Comparison of ENCODE assay signal across 8 mouse cellular contexts in genomic region chr11:69758090-69758456, GRCm38 (mm10). TPM values are rescaled to one million over a fixed set of nuclear protein-coding genes. Genes with fewer than 3 reads are reported as not detected.
DNase-seq lines count a peak whose midpoint lies in the region; ATAC-seq lines count a peak whose summit lies in the region.

No protein-coding gene starts in this region.

- H3K27ac ChIP-seq in hindbrain, embryonic 11.5 days (ENCODE audit: low read depth, low read length): peak overlapping the region; percentile 96

- H3K4me3 ChIP-seq in hindbrain, embryonic 11.5 days (ENCODE audit: low read depth, low read length): peak overlapping the region; percentile 67

- H3K9ac ChIP-seq in hindbrain, embryonic 11.5 days (ENCODE audit: low read depth, low read length): peak overlapping the region; percentile 82

- H3K9me3 ChIP-seq in hindbrain, embryonic 11.5 days (ENCODE audit: control insufficient read depth, low read length): no peaks in the 10 kb centered on the region

- peaks cover 10% of the 10 kb centered on the region for H3K4me1 ChIP-seq in hindbrain, embryonic 11.5 days (replicated peaks; ENCODE audit: control insufficient read depth, insufficient read depth, low read length)

- peak overlapping the region; percentile 65 for H3K4me2 ChIP-seq in hindbrain, embryonic 11.5 days (replicated peaks; ENCODE audit: low read depth, low read length)

- no peaks in the 10 kb centered on the region for H3K27me3 ChIP-seq in hindbrain, embryonic 11.5 days (ENCODE audit: control insufficient read depth, insufficient read depth, low read length)

- peak; percentile 84 for DNase-seq in MEL-GATA-1-ER (ENCODE audit: extremely low read depth, low read depth)
- peak; percentile 97 for DNase-seq in cerebellum, adult 8-10 months
- peak; percentile 96 for DNase-seq in hindbrain, embryonic 11.5 days (ENCODE audit: low spot score)
- peak; percentile 95 to 98 for DNase-seq in layer of hippocampus, postnatal 10 days (ENCODE audit: low spot score in 2 of 2)
- peak; percentile 97 for DNase-seq in lung, postnatal 10 days
- peak; percentile 98 for DNase-seq in ovary, postnatal 36 days (ENCODE audit: low spot score)
- peak; percentile 97 for DNase-seq in thymus, postnatal 25 days

- peak; percentile 73 for ATAC-seq in frontal cortex, adult (ENCODE audit: low TSS enrichment)
- peak; percentile 86 for ATAC-seq in hindbrain, embryonic 11.5 days (ENCODE audit: low FRiP score)

- H3K36me3 ChIP-seq in hindbrain, embryonic 11.5 days (ENCODE audit: control insufficient read depth, insufficient read depth, low read length): no peaks in the 10 kb centered on the region

- under 1% methylated on average over 26 of the region's 26 CpGs for WGBS in hindbrain, embryonic 11.5 days

RNA-seq across cellular contexts. Expression of gene Polr2a, which starts 0.4 kb away (rescaled TPM):
- polyA plus RNA-seq in hindbrain, embryonic 11.5 days (2014; fragmentation: Nextera tagmentation; extraction: Ambion mirVana): 46.5 and 50.1 TPM in 2 replicates
- total RNA-seq in layer of hippocampus, postnatal 10 days (2021): 10 to 100 TPM; 55.6 to 59.4 TPM

RNA-seq across cellular contexts. Expression of gene Slc35g3, which starts 3.7 kb away (rescaled TPM):
- polyA plus RNA-seq in hindbrain, embryonic 11.5 days (2014; fragmentation: Nextera tagmentation; extraction: Ambion mirVana): 0.57 and 1.1 TPM in 2 replicates
- total RNA-seq in layer of hippocampus, postnatal 10 days (2021): under 1 TPM in 1 of 2 experiments, not detected in 1; 0.22 TPM

RNA-seq across cellular contexts. Expression of gene Zbtb4, which starts 7.6 kb away (rescaled TPM):
- polyA plus RNA-seq in hindbrain, embryonic 11.5 days (2014; fragmentation: Nextera tagmentation; extraction: Ambion mirVana): 1.3 and 1.7 TPM in 2 replicates
- 10 to 100 TPM; 69.7 to 72.8 TPM for total RNA-seq in layer of hippocampus, postnatal 10 days (2021)

RNA-seq across cellular contexts. Expression of gene Chrnb1, which starts 37.7 kb away (rescaled TPM):
- 1.2 and 1.5 TPM in 2 replicates for polyA plus RNA-seq in hindbrain, embryonic 11.5 days (2014; fragmentation: Nextera tagmentation; extraction: Ambion mirVana)
- total RNA-seq in layer of hippocampus, postnatal 10 days (2021): 1 to 10 TPM; 1.1 to 1.6 TPM

RNA-seq across cellular contexts. Expression of gene Fgf11, which starts 43.6 kb away (rescaled TPM):
- 2.2 and 2.8 TPM in 2 replicates for polyA plus RNA-seq in hindbrain, embryonic 11.5 days (2014; fragmentation: Nextera tagmentation; extraction: Ambion mirVana)
- 10 to 100 TPM; 26.8 to 26.9 TPM for total RNA-seq in layer of hippocampus, postnatal 10 days (2021)

Comparison
In these comparisons a context has a peak if more than half of its experiments do, and no peak if none do; other contexts are left out.
1. Peak in every context shown above with its lines: DNase-seq, ATAC-seq, H3K4me3 ChIP-seq and H3K27ac ChIP-seq.